Mouse (Mus musculus): ENCODE measurements at regions not wholly inside any gene's neighbourhood (a gene's known extent, or its start where the extent isn't known, plus 50 kb on each side); places are given as distances from the start of the nearest gene placed in this dataset.

DNA sequence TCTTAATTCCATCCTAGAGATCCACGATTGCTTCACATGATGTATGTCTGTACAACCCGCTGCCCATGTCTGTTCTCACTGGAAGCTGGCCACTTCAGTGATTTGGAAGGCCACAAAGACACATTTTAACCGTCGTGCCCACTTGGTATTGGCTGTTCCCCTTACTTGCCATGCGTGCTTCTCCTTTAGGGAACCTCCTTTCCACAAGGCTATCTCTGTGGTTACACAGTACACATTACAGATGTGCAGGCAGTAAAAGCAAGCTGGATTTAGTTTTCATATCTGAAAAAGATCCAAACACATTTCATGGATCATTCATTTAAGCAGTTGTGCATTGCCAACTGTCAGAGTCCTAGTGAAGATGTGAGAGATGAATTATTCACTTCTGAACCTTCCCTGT lies 414.7 kb upstream of the Gm26657 start:
- Histone ChIP-seq H3K27ac (replicated peaks) (no peak overlapping the region), H3K9ac (replicated peaks) (no peak overlapping the region), H3K9me3 (replicated peaks) (no peaks in the 10 kb centered on the region), H3K4me2 (no peak overlapping the region), H3K4me1 (no peaks in the 10 kb centered on the region), H3K36me3 (no peaks in the 10 kb centered on the region), H3K27me3 (replicated peaks) (no peaks in the 10 kb centered on the region), H3K4me3 (replicated peaks) (no peak overlapping the region)
- WGBS = 91% methylated on average over 5 of the region's 5 CpGs
- no peak for ATAC-seq (ENCODE audit: low FRiP score)

DNA sequence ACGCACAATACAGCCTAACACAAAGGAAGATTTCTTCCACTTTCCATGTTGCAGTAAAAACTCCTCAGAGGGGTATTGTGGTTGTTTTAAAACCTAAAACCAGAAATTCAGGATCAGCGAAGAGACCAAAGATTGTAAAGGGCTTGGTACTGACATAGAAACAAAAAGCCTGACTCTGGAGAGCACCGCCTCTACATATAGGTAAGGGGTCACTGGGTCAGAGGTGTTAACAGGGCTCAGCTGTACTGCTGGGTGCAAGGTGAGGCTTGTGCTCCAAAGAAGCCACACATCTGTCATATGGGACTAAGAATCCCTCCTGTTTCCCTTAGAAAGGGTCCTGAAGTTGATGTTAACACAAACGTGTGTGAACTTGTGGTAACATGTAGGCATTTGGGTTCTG lies 420.7 kb upstream of the Gm26657 start:
- Histone ChIP-seq H3K36me3 (no peaks in the 10 kb centered on the region), H3K9ac (replicated peaks) (no peak overlapping the region), H3K9me3 (replicated peaks) (no peaks in the 10 kb centered on the region), H3K4me2 (no peak overlapping the region), H3K4me1 (no peaks in the 10 kb centered on the region), H3K4me3 (replicated peaks) (no peak overlapping the region), H3K27ac (replicated peaks) (no peak overlapping the region), H3K27me3 (replicated peaks) (no peaks in the 10 kb centered on the region)
- 88% methylated on average over 4 of the region's 4 CpGs for WGBS
- no peak for ATAC-seq (ENCODE audit: low FRiP score)

DNA sequence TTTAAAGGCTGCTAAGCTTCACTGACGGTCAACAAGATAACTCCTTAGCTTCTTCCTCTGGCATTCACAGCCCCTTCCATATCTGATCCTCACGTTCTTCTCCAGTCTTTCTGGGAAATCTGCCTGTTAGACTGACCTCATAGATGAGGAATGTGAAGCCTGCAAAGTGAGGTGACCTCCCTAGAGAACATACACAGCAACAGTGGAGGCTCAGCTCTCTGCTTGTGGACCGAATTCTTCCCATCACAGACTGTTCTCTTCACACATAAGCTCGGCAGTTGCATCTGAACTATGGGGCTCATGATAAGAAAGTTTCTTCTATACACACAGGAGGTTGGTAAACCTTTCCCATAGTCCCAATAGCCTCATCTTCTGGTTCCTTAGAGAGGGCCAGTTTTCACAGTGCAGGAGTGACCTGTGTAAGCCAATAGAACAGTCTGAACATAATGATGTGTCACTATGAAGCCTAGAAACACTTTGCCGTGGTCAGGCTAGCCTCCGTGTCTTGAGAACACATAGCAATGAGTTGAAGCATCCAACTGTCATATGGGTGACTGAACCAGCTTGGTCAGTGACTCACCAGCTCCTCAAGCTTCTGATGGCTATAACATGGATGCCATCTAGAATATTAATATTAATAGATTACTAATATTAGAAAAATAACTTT lies 434.1 kb upstream of the Gm26657 start:
- 86% methylated on average over 6 of the region's 6 CpGs for WGBS
- H3K27me3 ChIP-seq (replicated peaks) = no peaks in the 10 kb centered on the region
- H3K4me1 ChIP-seq = no peaks in the 10 kb centered on the region
- H3K36me3 ChIP-seq = no peaks in the 10 kb centered on the region
- no peaks in the 10 kb centered on the region for H3K9me3 ChIP-seq (replicated peaks)
- no peak for ATAC-seq (ENCODE audit: low FRiP score)
- H3K9ac ChIP-seq (replicated peaks) = no peak overlapping the region
- H3K27ac ChIP-seq (replicated peaks) = no peak overlapping the region
- H3K4me2 ChIP-seq = no peak overlapping the region
- H3K4me3 ChIP-seq (replicated peaks) = no peak overlapping the region

DNA sequence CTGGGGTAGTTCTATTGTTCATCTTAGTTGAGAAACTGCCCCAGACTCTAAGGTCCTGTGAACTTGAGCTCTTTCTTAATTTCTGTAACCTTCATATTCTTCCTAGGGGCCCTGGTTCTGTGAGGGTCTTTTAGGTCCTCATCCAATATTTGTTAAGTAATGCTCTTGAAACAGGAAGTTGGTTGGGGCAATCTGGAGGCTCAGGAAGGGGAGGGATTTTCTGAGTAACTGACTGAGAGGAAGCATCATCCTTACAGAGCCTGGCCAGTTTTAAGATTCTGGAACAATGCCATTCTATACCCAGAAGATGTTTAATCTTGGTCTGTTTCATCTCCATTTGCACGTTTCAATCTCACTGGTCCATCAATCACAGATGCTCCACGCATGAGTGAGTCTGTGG lies 435.6 kb upstream of the Gm26657 start:
- no peaks in the 10 kb centered on the region for H3K4me1 ChIP-seq
- no peak overlapping the region for H3K9ac ChIP-seq (replicated peaks)
- no peak overlapping the region for H3K4me3 ChIP-seq (replicated peaks)
- no peak overlapping the region for H3K4me2 ChIP-seq
- H3K27ac ChIP-seq (replicated peaks) = no peak overlapping the region
- 34% methylated on average over 2 of the region's 2 CpGs for WGBS
- no peaks in the 10 kb centered on the region for H3K36me3 ChIP-seq
- H3K9me3 ChIP-seq (replicated peaks) = no peaks in the 10 kb centered on the region
- ATAC-seq (ENCODE audit: low FRiP score) = no peak
- H3K27me3 ChIP-seq (replicated peaks) = no peaks in the 10 kb centered on the region

DNA sequence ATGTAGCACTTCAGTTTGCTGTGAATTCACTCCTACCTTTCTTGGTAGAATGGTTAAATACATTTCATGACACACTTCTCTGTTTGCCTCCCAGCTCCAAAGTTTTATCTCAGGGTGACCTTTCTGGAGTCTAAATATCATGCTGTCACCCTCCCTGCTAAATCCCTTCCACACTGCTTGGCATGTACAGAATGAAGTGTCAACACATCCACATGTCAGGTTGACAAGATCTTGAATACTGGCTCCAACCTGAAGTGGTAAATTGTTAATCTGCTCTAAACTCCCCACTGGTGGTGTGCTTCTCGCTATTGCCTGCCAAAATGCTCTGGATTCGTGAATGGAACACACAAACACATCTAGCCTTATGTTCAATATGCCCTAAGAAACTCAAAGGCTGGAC lies 451.9 kb upstream of the Gm26657 start:
- WGBS = 82% methylated on average over 2 of the region's 2 CpGs
- Histone ChIP-seq H3K4me2 (no peak overlapping the region), H3K9me3 (replicated peaks) (no peaks in the 10 kb centered on the region)

DNA sequence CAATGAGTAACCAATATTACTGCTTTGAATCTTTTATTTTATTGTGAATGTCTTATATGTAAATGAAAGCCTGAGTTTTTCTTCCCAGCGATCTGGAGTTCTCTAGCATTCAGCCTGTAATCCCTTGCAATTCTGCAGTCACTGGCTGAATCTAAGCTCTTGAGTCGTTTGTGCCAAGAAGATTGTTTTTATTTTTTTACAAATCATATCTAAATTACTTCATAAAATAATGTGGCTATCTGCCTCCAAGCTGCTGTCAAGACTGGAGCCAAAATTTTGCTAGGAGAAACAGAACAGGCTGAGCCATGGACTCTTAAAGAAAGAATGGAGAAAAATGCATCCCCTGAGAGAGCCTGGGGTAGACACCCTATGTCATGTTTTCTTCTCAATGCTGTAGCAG lies 455.4 kb upstream of the Gm26657 start:
- H3K4me3 ChIP-seq (replicated peaks) = no peak overlapping the region
- H3K27me3 ChIP-seq (replicated peaks) = no peaks in the 10 kb centered on the region
- no peaks in the 10 kb centered on the region for H3K4me1 ChIP-seq
- H3K4me2 ChIP-seq = no peak overlapping the region
- no peaks in the 10 kb centered on the region for H3K36me3 ChIP-seq
- no peaks in the 10 kb centered on the region for H3K9me3 ChIP-seq (replicated peaks)
- 71% methylated on average over 2 of the region's 2 CpGs for WGBS
- no peak overlapping the region for H3K27ac ChIP-seq (replicated peaks)
- ATAC-seq (ENCODE audit: low FRiP score) = no peak
- H3K9ac ChIP-seq (replicated peaks) = no peak overlapping the region

More for the DNA sequence above, 451.9 kb upstream of the Gm26657 start:
- no peak for ATAC-seq (ENCODE audit: low FRiP score)
- Histone ChIP-seq H3K27ac (replicated peaks) (no peak overlapping the region), H3K4me1 (no peaks in the 10 kb centered on the region), H3K4me3 (replicated peaks) (no peak overlapping the region), H3K36me3 (no peaks in the 10 kb centered on the region), H3K9ac (replicated peaks) (no peak overlapping the region), H3K27me3 (replicated peaks) (no peaks in the 10 kb centered on the region)

DNA sequence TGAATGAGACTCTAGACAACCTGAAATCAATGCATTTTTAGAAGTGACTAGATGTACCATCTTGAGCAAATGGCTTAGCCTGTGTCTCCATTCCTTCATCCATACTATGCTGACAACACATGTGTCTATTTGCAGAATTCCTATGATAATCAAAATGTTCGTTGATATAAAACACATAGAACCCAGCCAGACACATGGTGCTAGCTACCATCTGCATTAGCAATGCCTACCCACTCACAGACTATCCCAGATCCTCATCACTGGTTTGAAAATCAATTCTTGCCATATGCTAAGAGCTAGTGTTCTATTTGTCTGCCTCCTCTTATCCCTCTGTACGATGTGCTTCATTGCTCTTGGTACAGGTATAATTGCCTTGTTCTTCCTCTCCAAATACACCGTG lies 464.0 kb upstream of the Gm26657 start:
- no peaks in the 10 kb centered on the region for H3K36me3 ChIP-seq
- no peaks in the 10 kb centered on the region for H3K27me3 ChIP-seq (replicated peaks)
- H3K4me3 ChIP-seq (replicated peaks) = no peak overlapping the region
- H3K27ac ChIP-seq (replicated peaks) = no peak overlapping the region
- no peaks in the 10 kb centered on the region for H3K4me1 ChIP-seq
- no peak overlapping the region for H3K4me2 ChIP-seq
- 66% methylated on average over 3 of the region's 3 CpGs for WGBS
- no peaks in the 10 kb centered on the region for H3K9me3 ChIP-seq (replicated peaks)
- H3K9ac ChIP-seq (replicated peaks) = no peak overlapping the region
- ATAC-seq (ENCODE audit: low FRiP score) = no peak

DNA sequence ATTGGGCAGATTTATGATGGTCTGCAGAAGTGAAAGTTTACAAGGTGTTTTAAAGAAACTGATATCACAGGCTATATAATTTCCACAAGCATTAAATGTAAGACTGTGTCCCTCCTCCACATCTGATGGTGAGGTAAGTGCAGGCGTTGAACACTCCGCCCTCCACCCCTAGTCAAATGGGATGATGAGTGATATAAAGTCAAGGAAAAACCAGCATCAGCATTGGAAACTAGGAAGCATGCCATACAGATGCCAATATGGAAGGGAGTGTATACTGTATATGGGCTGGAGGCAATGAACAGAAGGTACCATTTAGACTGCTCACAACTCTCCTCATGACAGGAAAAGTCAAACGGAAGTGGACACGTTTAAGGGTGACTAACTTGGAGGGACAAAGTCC lies 468.5 kb upstream of the Gm26657 start:
- WGBS = 93% methylated on average over 4 of the region's 4 CpGs
- no peaks in the 10 kb centered on the region for H3K36me3 ChIP-seq
- H3K9me3 ChIP-seq (replicated peaks) = no peaks in the 10 kb centered on the region
- no peak overlapping the region for H3K4me2 ChIP-seq
- no peak overlapping the region for H3K27ac ChIP-seq (replicated peaks)
- no peak overlapping the region for H3K9ac ChIP-seq (replicated peaks)
- no peak for ATAC-seq (ENCODE audit: low FRiP score)
- H3K4me3 ChIP-seq (replicated peaks) = no peak overlapping the region
- H3K27me3 ChIP-seq (replicated peaks) = no peaks in the 10 kb centered on the region
- H3K4me1 ChIP-seq = no peaks in the 10 kb centered on the region

DNA sequence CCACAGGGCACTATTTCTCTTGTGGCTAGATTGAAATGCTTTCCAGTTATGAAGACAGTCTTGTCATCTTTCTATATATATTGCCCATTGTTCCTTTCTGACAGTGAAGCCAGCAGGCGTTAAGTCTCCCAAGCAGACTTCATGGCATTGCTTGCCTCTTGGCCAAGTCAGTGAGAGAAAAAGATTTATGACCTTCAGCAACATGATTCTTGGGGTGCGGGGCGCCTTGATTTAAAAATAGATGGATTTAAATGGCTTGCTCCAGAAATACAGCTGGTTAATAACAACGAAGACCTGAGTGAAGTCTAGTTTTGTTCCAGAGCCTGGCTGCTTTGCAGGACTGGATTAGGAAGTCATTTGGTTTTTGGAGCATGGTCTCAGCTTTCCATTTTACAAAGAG lies 475.2 kb upstream of the Gm26657 start:
- H3K9ac ChIP-seq (replicated peaks) = no peak overlapping the region
- no peak overlapping the region for H3K4me2 ChIP-seq
- WGBS = 78% methylated on average over 4 of the region's 4 CpGs
- H3K4me3 ChIP-seq (replicated peaks) = no peak overlapping the region
- H3K27me3 ChIP-seq (replicated peaks) = no peaks in the 10 kb centered on the region
- ATAC-seq (ENCODE audit: low FRiP score) = no peak
- H3K27ac ChIP-seq (replicated peaks) = no peak overlapping the region
- no peaks in the 10 kb centered on the region for H3K4me1 ChIP-seq
- no peaks in the 10 kb centered on the region for H3K36me3 ChIP-seq
- no peaks in the 10 kb centered on the region for H3K9me3 ChIP-seq (replicated peaks)

DNA sequence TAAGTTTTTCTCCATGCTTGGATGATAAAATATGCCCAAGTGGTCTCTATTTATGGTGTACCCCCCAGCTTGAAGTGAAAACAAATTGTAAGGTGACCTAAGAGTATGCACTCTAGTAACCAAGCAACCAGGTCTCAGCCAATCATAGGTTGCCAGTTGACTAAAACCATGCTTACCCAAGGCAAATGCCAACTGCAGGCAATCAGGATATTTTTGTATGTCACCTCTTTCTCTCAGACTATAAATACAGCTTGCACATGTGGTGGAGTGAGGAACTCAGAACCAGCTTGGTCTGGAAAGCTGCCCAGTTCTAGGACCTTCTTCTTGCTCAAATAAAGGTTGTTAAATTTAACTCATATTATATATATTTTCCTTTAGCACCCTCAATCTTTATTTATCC lies 476.0 kb upstream of the Gm26657 start:
- Histone ChIP-seq H3K9ac (replicated peaks) (no peak overlapping the region), H3K9me3 (replicated peaks) (no peaks in the 10 kb centered on the region), H3K4me3 (replicated peaks) (no peak overlapping the region), H3K36me3 (no peaks in the 10 kb centered on the region), H3K27ac (replicated peaks) (no peak overlapping the region), H3K4me2 (no peak overlapping the region), H3K4me1 (no peaks in the 10 kb centered on the region), H3K27me3 (replicated peaks) (no peaks in the 10 kb centered on the region)
- ATAC-seq (ENCODE audit: low FRiP score) = no peak

DNA sequence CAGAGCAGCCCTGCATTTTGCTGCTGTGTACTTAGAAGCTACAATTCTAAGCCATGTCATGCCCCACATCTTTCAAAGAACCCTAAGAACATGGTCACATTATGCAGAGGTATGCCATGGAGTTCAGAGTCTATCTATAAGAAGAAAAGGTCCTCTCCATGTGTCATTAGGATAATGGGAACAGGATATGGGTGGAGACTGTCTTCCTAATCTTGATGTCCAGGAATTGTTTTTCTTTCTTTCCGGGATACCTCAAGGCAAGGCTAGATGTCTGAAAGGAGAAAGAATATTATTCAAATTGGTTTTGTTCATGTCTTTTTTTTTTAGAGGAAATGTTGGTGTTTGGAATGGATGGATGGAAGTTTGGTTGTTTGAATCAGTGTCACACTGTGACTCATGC lies 477.3 kb upstream of the Gm26657 start:
- Histone ChIP-seq H3K4me1 (no peaks in the 10 kb centered on the region), H3K4me2 (no peak overlapping the region), H3K36me3 (no peaks in the 10 kb centered on the region), H3K27me3 (replicated peaks) (no peaks in the 10 kb centered on the region), H3K27ac (replicated peaks) (no peak overlapping the region), H3K4me3 (replicated peaks) (no peak overlapping the region), H3K9me3 (replicated peaks) (no peaks in the 10 kb centered on the region), H3K9ac (replicated peaks) (no peak overlapping the region)
- ATAC-seq (ENCODE audit: low FRiP score) = no peak
- WGBS = 84% methylated on average over 1 of the region's 1 CpGs

DNA sequence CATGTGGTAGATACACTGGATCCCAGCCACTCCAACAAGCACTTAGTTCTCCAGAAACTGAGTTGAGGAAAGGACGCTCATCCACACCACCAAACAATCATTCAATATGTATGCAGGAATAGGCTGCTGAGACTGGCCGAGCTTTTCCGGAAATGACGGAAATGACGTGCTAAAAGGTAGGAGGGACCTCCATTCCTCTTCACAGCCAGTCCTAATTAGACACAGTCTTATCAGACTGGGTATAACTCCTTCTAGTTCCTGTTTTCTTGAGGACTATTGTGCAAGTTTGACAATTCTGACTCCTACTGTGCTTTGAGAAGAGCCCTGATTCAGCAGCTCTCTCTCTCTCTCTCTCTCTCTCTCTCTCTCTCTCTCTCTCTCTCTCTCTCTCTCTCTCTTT lies 477.9 kb upstream of the Gm26657 start:
- Histone ChIP-seq H3K9me3 (replicated peaks) (no peaks in the 10 kb centered on the region), H3K36me3 (no peaks in the 10 kb centered on the region), H3K4me2 (no peak overlapping the region), H3K4me3 (replicated peaks) (no peak overlapping the region), H3K4me1 (no peaks in the 10 kb centered on the region), H3K27me3 (replicated peaks) (no peaks in the 10 kb centered on the region), H3K27ac (replicated peaks) (no peak overlapping the region), H3K9ac (replicated peaks) (no peak overlapping the region)
- WGBS = 95% methylated on average over 5 of the region's 5 CpGs
- ATAC-seq (ENCODE audit: low FRiP score) = no peak

DNA sequence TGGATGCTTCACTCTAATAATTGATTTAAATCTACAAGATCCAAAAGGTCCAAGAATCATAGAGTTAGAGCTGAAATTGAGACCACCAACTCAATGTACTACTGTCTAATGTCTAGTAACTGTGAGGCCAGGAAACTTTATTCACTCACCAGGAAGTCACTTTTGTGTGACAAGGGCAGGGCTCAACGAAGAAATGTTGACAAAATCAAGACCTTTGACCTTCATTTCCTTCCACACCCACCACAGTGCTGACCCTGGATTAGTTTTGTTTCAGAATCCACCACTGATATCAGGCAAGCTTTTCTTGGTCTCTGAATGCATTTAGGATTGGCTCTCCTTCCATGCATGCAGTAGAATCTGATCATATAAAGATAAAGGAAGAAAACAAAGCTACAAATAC lies 487.5 kb upstream of the Gm26657 start:
- Histone ChIP-seq H3K27ac (replicated peaks) (no peak overlapping the region), H3K9me3 (replicated peaks) (no peaks in the 10 kb centered on the region), H3K9ac (replicated peaks) (no peak overlapping the region), H3K4me2 (no peak overlapping the region), H3K4me1 (no peaks in the 10 kb centered on the region), H3K27me3 (replicated peaks) (no peaks in the 10 kb centered on the region), H3K36me3 (no peaks in the 10 kb centered on the region), H3K4me3 (replicated peaks) (no peak overlapping the region)
- 56% methylated on average over 1 of the region's 1 CpGs for WGBS
- ATAC-seq (ENCODE audit: low FRiP score) = no peak

Measured in neural tube, embryonic 15.5 days (tissue).